Mouse (Mus musculus) left cerebral cortex, postnatal 14 days (tissue): ENCODE measurements at regions not wholly inside any gene's neighbourhood (a gene's known extent, or its start where the extent isn't known, plus 50 kb on each side); places are given as distances from the start of the nearest gene placed in this dataset.

Source experiments
- DNase-seq, 2 experiments: peaks; one replicate each; pipeline ENCODE4 v3.0.0; 2021 to 2022; ENCODE audit warnings: low spot score in 2 of 2, mixed read lengths in 1 of 2
- intact Hi-C: fragments of 180-260 bp; cut with DNase I; formaldehyde crosslinking; loops from one replicate; pipeline ENCODE4 v1.15.1; 2025

DNA sequence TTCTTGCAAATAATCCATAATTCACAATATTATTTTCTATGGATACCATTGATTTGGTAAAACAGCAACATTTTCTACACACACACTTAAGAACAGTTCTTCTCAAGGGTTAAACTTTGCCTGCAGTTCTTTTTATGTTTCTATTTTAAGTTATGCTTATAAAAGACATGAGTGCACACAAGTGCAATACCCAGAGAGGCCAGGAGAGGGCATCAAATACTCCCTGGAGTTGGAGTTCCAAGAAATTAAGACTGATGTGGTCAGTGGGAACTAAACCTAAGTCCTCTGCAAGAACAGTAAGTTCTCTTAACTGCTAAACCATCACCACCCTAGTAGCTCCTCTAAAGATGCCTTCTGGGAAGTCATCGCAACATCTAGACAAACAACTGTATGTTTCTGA, 570.5 kb upstream of the Tmem132c start:
- intact Hi-C loops: no loop called here

DNA sequence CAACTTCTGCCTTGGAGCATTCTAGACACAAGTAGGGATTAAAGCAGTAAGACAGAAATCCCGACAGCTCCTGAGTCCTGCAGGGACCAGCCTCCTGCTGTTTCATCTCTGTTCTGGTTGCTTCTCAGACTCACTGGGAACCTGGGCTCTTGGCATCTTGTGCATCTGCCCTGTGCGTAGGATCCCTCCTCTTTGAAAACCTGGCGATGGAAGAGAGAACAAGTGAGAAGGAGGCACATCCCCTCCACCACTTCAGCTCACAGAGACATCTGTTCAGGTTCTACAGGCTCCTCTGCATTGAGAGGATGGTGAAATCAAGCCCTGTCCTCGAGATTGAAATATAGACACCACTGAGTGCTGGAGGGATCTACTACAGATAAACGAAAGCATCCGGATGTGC, 561.3 kb upstream of the Tmem132c start:
- intact Hi-C loops: no loop called here
- no peak for DNase-seq

More for the DNA sequence above, 570.5 kb upstream of the Tmem132c start:
- peak; percentile 29 to 40 for DNase-seq

DNA sequence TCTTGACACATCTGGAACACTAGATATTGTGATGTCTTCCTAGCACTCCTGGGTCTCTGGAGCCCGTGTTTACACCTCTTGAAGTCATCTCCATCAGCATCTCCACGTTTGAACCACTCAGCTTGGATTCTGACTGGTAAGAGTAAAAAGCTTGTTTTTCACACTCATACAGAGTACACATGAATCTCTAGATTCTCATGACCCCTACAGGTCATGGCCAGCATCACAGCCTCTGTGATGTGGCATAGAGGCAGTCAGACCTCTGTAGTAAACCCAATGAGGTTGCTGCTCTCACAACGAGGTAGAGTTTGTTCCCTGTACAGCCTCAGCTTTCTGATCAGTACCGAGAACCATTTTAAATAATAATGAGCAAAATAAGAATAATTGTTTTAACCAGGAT, 542.3 kb upstream of the Tmem132c start:
- peak; percentile 43 to 54 for DNase-seq
- intact Hi-C loops: no loop called here

DNA sequence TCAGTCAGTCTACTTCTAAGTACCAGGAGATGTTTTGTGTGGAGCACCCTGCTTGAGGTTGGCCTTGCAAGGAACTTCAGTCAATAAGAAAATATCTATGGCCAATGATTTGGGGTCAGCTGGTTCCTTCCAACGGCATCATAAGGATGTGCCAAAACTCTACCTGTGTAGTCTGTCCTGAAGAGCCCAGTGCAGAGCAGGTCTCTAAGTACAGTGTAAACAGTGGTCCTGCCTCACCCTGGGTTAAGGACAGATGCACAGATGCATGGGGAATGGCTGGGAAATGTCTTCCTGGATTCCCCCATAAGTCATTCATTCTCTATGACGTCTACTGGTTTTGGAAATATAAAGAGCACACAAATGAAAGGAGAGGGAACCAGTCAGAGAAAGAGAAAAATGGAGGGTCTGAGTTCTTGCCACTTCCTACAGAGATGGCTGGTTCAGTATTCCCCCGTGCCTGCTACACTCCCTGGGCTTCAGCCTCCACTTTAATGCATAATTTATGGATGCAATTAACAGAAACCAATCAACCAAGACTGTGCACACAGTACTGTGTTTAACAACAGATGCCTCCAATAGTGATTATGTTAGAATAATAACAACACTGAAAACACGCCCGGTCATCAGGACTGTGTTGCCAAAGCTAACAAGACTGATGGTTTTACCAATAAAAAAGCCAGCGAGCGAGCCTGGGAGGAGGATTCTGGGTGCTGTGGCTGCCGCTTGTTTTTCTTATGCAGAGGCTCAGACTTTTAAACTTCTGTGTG, 537.9 kb upstream of the Tmem132c start:
- DNase-seq: no peak
- intact Hi-C loops: no loop called here

DNA sequence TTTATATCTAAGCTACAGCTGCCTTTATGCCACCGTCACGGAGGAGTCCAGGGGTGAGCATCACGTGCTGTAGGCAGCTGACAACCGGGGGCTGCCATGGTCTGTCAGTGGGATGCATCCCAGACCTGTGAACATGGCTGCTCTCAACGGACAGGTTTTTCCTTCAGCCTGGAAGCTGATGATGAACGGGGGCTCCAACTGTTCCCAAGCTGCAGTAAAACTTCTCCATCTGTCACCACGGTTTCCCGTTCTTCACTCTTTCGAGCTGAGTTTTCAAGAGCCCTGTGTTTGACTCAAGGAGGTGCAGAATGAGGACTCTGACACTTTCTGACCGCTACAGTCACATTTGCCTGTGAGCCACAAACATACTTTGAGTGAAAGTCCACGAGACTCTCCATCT, 535.7 kb upstream of the Tmem132c start:
- intact Hi-C loops: no loop called here
- peak in 1 of 2 experiments; percentile 6 for DNase-seq

DNA sequence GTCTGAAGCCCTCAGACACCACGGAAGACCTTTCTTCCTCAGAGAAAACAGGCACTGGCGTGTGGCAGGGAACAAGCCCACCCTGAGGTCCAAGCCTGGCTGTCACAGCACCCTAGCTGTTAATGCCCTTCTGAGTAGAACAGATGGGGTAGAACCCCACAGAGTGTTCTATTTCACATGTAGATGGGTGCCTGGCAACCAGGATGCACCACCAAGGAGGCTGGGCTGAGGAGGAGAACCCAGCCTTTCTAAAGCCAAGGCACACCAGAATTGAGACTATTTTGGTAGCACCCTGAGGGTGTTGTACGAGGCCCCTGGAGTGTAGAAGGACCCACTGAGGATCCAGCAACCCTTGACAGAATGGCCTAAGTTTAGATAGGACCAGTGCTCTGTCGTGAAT, 534.9 kb upstream of the Tmem132c start:
- intact Hi-C loops: no loop called here
- no peak for DNase-seq

DNA sequence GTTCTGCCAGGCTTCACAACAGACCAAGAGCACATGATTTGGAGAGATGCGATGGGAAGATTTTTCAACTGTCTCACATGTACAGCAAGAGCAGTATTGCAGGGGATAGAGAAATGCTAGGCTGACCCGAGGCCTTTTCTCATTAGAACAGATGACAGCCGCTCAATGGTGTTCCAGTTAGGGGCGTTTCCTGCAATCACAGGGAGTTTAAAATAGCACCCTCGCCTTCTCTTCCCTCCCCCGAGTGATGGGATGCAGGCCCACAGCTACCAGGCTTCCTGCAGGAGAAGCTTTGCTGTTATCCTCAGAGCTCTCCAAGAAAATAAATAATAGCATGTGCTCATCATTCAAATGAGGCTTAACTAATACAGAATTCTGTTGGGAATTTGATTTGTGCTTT, 526.9 kb upstream of the Tmem132c start:
- intact Hi-C loops: no loop called here

DNA sequence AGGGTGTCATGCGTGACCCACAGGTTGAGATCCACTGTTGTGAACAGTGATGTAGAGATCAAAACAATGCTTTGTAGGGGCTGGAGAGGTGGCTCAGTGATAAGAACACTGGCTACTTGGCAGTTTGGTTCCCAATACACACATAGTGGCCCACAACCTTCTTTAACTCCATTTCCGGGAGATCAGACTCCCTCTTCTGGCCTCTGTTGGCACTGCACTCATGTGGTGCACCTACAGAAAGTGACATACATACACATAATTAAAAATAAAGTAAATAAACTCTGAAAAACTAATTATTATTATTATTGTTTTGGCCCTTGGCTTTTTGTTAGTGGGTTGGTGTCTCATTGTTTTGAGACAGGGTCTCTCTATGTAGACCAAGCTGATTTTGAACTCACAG, 523.2 kb upstream of the Tmem132c start:
- intact Hi-C loops: no loop called here

More for the DNA sequence above, 526.9 kb upstream of the Tmem132c start:
- DNase-seq: no peak

DNA sequence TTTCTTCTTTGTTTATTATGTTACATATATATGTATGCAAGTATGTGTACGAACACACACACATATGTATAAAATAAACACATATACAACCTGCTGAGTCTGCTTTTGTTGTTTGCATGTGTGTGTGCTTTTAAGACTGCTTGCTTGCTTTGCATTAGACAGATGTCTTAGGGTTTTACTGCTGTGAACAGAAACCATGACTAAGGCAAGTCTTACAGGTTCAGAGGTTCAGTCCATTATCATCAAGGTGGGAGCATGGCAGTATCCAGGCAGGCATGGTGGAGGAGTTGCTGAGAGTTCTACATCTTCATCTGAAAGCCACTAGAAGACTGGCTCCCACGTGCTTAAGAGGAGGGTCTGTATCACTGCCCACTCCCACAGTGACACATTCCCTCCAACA, 520.3 kb upstream of the Tmem132c start:
- DNase-seq: no peak
- intact Hi-C loops: no loop called here

More for the DNA sequence above, 523.2 kb upstream of the Tmem132c start:
- DNase-seq: no peak

DNA sequence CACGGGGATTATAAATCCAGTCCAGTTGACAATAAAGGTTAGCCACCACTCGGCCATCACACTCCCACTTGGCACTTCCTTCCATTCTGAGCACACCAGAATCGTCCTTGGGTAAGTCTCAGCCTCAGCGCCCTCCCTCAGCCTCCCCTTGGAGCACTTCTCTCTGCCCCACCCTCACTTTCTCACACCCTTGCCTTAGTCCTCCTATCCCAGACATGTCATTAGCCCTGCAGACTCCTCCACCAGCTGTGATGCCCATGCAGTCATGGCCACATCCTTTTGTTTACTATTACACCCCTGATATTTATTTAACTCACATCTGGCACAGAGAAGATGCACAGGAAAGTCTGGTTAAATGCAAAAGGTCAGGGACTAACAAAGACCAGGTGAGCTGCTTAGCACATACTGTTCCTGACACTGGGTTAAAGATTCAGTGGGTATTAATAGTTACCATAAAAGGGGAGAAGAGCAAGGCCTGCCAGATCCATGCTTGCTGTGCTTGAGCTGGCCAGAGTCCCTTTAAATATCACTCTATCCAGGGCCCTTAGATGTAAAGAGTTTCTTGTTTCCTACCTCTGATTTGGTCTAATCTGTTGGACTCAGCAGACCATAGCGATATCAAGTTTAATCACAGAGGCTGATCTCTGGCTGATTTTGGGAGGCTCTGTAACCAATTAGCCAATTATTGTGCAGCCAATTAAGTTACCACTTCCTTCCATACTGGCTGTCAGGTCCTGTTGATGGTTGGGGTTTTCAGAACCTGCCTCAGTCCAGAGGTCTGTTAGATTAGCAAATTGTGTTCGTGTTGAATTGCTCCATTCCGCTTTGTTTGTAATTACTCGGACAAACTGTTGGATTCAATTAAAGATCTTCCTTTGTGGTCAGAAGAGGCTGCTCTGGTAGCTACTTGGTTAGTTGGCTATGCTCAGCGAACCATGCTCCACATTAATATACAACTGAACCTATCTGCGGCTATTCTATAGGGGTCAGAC, 518.0 kb upstream of the Tmem132c start:
- intact Hi-C loops: no loop called here

DNA sequence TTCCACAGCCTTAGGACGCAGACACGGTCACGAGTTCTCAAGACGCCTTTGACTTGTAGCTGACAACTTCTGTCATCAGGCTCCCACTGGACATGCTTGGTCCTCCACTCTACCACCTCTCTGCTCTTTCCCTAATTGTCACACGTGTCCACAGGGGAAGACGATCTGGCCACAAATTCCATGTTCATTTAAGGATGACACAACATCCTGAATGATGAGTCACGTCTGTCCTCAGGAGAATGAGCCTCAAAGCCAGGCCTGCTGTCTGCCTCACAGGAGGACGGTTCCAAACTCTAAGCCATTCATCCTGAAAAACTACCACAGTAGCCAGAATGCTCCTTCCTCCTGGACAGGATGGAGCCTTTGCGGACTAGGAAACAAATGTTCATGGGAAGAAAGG, 517.3 kb upstream of the Tmem132c start:
- intact Hi-C loops: no loop called here
- no peak for DNase-seq

More for the DNA sequence above, 518.0 kb upstream of the Tmem132c start:
- DNase-seq: no peak

DNA sequence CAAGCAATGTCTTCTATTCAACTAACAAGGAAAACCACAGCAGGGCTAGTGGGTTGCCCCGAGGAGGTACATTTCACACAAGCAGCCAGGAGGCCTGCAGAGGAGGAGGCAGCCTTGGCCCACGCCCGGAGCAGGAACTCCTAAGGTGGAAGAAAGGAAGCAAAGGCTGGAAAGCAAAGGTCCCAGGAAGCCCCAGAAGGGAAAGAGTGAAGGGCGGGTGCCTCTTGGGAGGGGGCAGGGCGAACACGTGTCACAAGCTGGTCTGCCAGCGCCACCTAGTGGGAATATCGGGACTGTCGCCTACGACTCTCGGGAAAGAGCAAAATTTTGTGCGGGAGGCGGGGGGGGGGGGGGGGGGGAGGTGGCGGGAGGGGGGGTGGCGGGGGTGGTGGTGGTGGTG, 508.1 kb upstream of the Tmem132c start:
- intact Hi-C loops: loop anchor here (10.0 kb wide), 1 partner anchor 1209 kb away; no protein-coding TSS in a partner anchor
- peak; percentile 91 to 93 for DNase-seq

DNA sequence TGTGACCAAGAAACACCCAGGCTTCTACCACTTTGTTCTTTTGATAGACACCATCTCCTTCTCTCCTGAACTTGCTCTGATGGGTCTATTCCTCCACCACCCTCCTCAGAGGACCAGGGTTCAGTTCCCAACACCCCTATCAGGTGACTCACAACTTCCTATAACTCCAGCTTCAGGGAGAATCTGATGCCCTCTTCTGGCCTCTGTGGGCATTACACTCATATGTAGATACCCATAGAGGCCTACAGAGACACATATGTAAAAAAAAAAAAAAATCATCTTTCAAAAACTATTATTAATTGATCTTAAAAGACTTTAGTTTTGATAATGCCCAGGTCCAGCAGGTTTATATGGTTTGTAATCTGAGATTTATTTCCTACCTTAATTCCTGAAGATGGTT, 505.9 kb upstream of the Tmem132c start:
- intact Hi-C loops: loop anchor here (10.0 kb wide), 1 partner anchor 1211 kb away; no protein-coding TSS in a partner anchor
- no peak for DNase-seq

DNA sequence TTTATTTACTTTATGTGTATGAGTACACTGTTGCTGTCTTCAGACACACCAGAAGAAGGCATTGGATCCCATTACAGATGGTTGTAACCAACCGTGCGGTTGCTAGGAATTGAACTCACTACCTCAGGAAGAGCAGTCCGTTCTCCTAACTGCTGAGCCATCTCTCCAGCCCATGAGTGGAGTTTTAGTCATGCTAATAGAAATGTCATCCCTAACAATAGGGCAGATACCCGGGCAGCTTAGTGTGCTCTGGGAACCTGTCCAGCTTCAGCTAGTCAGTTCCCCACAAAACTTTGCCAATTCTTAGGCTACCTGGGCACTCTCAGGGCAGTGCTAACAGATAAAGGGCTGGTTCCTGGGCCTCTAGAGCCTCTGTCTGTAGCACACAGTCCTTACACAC, 503.9 kb upstream of the Tmem132c start:
- intact Hi-C loops: loop anchor here (10.0 kb wide), 1 partner anchor 1213 kb away; no protein-coding TSS in a partner anchor
- DNase-seq: no peak

DNA sequence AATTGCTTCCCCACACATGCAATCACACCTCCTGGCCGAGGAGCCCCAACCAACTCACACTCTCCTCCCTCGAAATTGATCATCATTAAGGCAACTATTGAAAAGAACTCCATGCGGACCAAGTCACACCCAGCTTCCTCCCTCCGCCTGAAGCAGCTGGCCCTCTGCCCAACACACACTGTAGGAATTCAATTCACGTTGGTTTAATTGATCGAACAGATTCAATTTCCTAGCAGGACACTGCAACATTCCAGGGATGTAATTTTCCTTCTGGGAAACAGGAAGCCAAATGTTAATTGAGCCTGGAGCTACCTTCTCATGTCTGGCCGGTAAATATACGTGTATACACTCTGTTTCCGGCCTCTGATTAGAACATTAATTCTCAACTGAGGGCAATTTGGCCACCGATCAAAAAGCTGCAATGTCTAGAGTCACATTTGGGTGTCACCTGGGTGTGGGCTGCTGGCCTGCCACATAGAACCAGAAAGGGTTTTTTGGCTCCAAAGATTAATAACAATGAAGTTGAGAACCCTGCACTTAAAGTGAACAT, 500.7 kb upstream of the Tmem132c start:
- no peak for DNase-seq
- intact Hi-C loops: no loop called here

DNA sequence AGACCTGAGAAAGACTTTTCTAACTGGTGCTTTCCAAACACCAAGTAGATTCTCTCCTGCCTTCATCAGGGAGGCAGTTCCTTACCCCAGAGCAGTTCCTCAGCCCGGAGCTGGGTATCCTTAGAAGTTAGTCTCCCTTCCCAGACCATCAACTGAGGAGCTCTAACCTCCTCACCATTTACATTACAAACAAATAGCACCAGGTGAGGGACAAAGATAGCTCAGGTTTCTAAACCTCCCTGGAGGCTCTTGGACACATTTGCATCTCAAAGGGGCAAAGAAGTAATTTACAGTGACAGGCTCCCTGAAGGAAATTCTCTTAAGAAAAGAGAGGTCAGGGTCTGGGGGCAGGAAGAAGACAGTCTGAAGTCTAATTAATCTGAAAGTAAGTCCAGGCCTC, 486.5 kb upstream of the Tmem132c start:
- no peak for DNase-seq
- intact Hi-C loops: no loop called here

DNA sequence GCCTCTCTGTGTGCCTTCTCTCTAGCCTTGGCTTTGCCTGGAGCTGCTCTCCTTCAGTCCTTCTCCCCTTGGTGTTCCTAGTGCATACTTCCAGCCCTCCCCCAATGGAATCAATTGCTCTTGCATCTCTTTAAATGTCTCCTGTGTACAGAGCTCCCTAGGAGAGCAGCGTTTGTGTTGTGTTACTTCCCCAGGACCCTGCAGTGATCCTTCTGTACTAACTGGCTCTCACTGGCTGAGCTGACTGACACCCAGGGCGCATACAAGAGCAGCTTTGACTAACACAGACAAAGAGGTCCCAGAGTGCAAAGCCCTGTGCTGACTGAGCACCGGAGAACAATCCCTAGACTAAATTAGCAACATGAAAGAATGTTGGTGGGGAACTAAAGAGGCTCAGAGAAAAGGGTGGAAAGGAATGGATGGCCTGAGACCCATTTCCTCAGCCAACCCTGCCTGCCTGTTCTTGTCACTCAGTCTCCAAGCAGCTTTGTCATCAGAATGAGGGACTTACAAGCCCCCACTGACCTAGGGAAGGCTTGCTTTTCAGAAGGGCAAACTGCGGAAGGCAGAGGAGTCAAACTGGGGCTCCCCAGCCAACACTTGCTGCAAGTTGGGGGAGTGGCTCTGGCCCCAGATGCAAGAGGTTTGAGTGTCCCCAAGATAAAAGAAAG, 476.4 kb upstream of the Tmem132c start:
- DNase-seq: no peak
- intact Hi-C loops: no loop called here

DNA sequence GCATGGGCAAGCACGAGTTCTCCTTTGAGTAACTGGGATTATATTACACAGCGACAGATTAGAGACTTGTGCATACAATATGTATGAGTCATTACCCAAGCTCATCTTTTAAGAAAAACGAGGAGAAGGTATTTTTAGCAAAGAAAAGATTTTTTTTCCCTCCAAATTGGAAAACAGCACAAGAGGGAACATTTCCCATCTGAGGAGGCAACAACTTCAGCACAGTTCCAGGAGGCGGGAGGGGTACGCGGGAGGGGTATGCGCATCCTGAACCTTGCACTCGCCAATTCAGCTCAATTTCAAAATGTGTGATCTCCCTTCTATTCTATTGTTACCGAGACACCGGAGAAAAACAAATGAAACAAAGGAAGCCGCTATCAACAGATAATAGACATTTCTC, 472.6 kb upstream of the Tmem132c start:
- peak in 1 of 2 experiments; percentile 11 for DNase-seq
- intact Hi-C loops: no loop called here
